Mouse (Mus musculus) hindbrain, embryonic 15.5 days (tissue): ENCODE measurements around the gene Gm7697. TPM values are rescaled to one million over a fixed set of nuclear protein-coding genes. Genes with fewer than 3 reads are reported as not detected.
A peak's percentile ranks its signal among the peaks of the same experiment; 100 is the strongest.
"Not testable (repeated sequence)": the region's sequence is repeated elsewhere in the genome, so short reads cannot be mapped to it uniquely, and the experiment has no call there.

ENCODE experiments used
- ATAC-seq: fragments of 200-750 bp; cut with Nextera tagmentation; 2 replicates; pipeline ENCODE4 v1.8.0; 2017; ENCODE audit warnings: low read depth, moderate number of reproducible peaks, moderate TSS enrichment; ENCODE audit not compliant: low FRiP score
- H3K27ac ChIP-seq: fragments of 300-500 bp; sonication (generic); replicated peaks from 2 replicates; pipeline ENCODE4 v1.5.1; 2015; ENCODE audit warnings: mild to moderate bottlenecking, inconsistent platforms
- H3K27me3 ChIP-seq: fragments of 300-500 bp; sonication (generic); 2 replicates; pipeline ENCODE4 v1.6.1; 2015; ENCODE audit warnings: control low read depth, inconsistent platforms
- H3K36me3 ChIP-seq: fragments of 300-500 bp; sonication (generic); 2 replicates; pipeline ENCODE4 v1.6.1; 2015; ENCODE audit warnings: control low read depth, inconsistent platforms
- H3K4me1 ChIP-seq: fragments of 300-500 bp; sonication (generic); replicated peaks from 2 replicates; pipeline ENCODE4 v1.6.1; 2015; ENCODE audit warnings: control low read depth, inconsistent platforms
- H3K4me2 ChIP-seq: fragments of 300-500 bp; sonication (generic); 2 replicates; pipeline ENCODE4 v1.6.1; 2015; ENCODE audit warnings: moderate library complexity, mild to moderate bottlenecking, inconsistent platforms
- H3K4me3 ChIP-seq: fragments of 300-500 bp; sonication (generic); 2 replicates; pipeline ENCODE4 v1.5.1; 2015; ENCODE audit warnings: mild to moderate bottlenecking, inconsistent platforms
- H3K9ac ChIP-seq: fragments of 300-500 bp; sonication (generic); 2 replicates; pipeline ENCODE4 v1.6.1; 2015; ENCODE audit warnings: inconsistent platforms
- H3K9me3 ChIP-seq: fragments of 300-500 bp; sonication (generic); 2 replicates; pipeline ENCODE4 v1.6.1; 2016; ENCODE audit warnings: control low read depth, inconsistent platforms
- WGBS: fragments of 180-500 bp; shearing (Covaris S2); methylation state at CpG from one replicate; pipeline ENCODE4 v1.1.7; 2015; 5-methylcytosine and 5-hydroxymethylcytosine counted together
- polyA plus RNA-seq: library from polyadenylated mRNA; unstranded; fragments of >200 nt; fragmentation: Nextera tagmentation; extraction: Ambion mirVana; gene quantifications from 2 replicates; pipeline ENCODE4 v1.2.1, GENCODE M21; 2015

The Gm7697 gene
- polyA plus RNA-seq: not detected in 2 replicates

DNA sequence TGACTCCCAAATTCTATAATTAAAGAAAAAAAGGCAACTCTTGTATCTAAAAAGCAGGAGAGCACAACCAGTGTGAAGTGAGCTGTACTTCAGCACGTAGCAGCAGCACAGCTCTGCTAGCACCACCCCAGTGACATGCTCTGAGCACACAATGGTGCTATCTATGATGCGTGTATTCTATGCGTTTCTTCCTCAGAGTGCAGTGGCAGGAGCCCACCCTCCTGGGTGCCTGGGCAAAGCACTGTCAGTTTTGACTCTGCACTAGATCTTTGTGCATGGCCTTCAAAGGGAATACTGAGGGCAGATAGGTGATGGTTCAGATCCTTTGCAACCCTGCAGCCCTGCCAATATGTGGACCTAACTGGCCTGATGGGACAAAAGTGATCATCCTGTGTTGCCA lies at the start of gene Gm7697:
Gene Gm7697, minus strand, starts transcription at position 101 of the 400 bp plus-strand sequence.
- not testable (repeated sequence) for H3K4me3 ChIP-seq, H3K9ac ChIP-seq, H3K27ac ChIP-seq, H3K4me2 ChIP-seq, ATAC-seq, H3K4me1 ChIP-seq, H3K9me3 ChIP-seq, H3K27me3 ChIP-seq, H3K36me3 ChIP-seq
- 93% methylated on average over 3 of the region's 3 CpGs for WGBS

DNA sequence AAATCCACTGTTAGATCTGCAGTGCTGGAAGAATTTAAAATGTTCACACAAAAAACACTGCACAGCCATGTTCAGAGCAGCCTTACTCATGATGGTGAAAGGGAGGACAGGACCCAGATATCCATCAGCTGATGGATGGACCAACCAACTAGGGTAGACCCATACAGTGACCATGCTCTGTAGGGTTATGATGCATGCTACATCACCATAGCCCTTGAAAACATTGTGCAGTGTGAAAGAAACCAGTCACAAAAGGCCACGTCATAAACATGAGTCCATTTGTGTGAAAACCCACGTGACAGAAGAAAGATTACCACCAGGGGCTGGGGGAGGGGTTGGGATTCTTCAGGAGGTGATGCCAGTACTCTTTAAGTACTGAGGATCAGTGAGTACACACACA lies 28.5 kb upstream of the Gm7697 start:
- not testable (repeated sequence) for H3K27me3 ChIP-seq, H3K9ac ChIP-seq, H3K4me3 ChIP-seq, H3K9me3 ChIP-seq, ATAC-seq, H3K36me3 ChIP-seq, H3K4me2 ChIP-seq, H3K4me1 ChIP-seq, H3K27ac ChIP-seq
- 45% methylated on average over 2 of the region's 2 CpGs for WGBS

DNA sequence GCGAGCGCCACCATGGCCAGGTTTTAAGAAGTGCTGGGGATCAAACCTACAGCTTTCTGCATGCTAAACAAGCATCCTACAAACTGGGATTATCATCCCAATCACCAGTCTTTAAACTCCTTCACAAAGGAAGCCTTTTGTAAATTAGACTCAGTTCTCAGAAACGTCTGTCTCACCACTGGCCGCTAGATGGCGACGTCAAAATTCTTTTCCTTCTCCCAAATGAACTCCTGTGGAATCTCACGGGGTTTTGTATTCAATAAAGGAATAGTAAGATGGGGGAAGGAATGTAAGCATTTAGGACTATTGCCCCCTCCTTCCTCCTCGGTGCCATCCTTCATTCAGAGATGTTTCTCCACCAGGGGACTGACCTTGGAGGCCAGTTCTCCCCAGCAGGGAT lies 26.8 kb upstream of the Gm7697 start:
- not testable (repeated sequence) for ATAC-seq, H3K9me3 ChIP-seq, H3K27ac ChIP-seq, H3K9ac ChIP-seq, H3K36me3 ChIP-seq, H3K4me2 ChIP-seq, H3K27me3 ChIP-seq, H3K4me1 ChIP-seq, H3K4me3 ChIP-seq
- 9% methylated on average over 8 of the region's 8 CpGs for WGBS

DNA sequence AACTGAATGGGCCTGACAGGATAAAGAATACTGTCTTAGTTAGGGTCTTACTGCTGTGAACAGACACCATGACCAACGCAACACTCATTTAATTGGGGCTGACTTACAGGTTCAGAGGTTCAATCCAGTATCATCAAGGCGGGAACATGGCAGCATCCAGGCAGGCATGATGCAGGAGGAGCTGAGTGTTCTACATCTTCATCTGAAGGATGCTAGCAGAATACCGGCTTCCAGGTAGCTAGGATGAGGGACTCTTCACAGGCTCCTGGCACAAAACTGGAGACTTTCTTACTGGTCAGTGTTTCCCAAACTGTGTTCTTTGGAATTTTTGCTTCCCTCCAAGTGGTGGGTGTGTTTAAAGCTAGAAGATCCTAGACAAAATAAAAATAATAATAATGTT lies 25.3 kb upstream of the Gm7697 start:
- H3K27ac ChIP-seq: not testable (repeated sequence)

DNA sequence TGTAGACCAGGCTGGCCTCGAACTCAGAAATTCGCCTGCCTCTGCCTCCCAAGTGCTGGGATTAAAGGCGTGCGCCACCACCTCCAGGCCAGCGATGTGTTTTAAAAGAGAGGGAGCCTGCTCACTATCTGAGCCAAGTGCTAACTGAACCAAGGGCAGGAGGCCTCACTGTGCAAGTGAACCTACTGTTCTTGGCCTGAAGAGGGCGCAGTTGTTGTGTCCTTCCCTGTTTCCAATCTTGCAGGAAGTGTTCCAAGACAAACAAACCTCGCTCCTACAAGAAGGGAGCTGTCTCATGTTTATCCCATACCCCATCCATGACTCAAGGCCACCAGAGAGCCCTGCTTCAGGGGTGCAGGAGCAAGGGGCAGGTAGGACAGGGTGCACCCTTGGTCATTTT lies 24.4 kb upstream of the Gm7697 start:
- not testable (repeated sequence) for H3K27ac ChIP-seq, H3K36me3 ChIP-seq, H3K9ac ChIP-seq, H3K9me3 ChIP-seq, H3K4me3 ChIP-seq, H3K4me1 ChIP-seq, H3K27me3 ChIP-seq, H3K4me2 ChIP-seq, ATAC-seq
- 72% methylated on average over 7 of the region's 7 CpGs for WGBS

More for the DNA sequence above, 25.3 kb upstream of the Gm7697 start:
- WGBS: 97% methylated on average over 3 of the region's 3 CpGs
- H3K9ac ChIP-seq, H3K9me3 ChIP-seq, H3K36me3 ChIP-seq, H3K27me3 ChIP-seq, H3K4me1 ChIP-seq, H3K4me3 ChIP-seq, H3K4me2 ChIP-seq, ATAC-seq: not testable (repeated sequence)

DNA sequence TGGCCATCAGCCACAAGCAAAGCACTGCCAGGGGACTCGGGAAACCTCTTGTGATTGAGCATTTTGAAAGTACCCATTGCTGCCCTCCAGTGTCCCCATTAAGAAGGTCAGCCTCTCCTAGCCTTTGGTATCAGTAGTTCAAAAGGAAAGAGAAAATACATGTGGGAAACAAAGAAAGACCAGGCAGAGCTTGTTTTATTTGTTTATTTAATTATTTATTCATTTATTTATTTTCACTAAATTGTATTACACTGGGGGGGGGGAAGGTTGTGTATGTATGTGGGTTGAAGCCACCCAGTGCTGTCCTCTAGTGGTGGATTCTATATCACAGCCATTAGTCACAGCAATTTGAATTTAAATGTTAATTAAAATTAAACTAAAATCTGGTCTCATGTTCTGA lies 22.2 kb upstream of the Gm7697 start:
- ATAC-seq, H3K4me2 ChIP-seq, H3K4me3 ChIP-seq, H3K27me3 ChIP-seq, H3K4me1 ChIP-seq, H3K9me3 ChIP-seq, H3K36me3 ChIP-seq, H3K27ac ChIP-seq, H3K9ac ChIP-seq: not testable (repeated sequence)
- WGBS: 44% methylated on average over 1 of the region's 1 CpGs

DNA sequence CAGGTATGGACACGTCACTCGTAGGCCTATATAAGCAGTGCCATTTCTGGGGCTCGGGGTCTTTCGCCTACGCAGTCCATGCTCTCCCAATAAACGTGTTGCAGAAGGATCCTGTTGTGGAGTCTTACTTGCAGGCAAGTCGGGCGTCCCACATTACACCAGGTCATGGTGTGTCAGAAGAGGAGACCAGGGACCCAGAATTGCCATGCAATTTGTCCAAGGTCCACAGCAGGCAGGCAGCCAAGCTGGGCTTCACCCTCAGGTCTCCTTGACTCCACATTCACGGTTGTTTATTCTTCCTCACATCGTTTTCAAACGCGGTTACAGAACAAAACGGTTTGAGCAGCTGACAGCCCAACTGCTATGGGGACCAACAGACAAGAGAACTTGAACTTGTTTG lies 21.7 kb upstream of the Gm7697 start:
- H3K9ac ChIP-seq, H3K36me3 ChIP-seq, ATAC-seq, H3K4me2 ChIP-seq, H3K9me3 ChIP-seq, H3K4me1 ChIP-seq, H3K4me3 ChIP-seq, H3K27ac ChIP-seq, H3K27me3 ChIP-seq: not testable (repeated sequence)
- 85% methylated on average over 13 of the region's 13 CpGs for WGBS

DNA sequence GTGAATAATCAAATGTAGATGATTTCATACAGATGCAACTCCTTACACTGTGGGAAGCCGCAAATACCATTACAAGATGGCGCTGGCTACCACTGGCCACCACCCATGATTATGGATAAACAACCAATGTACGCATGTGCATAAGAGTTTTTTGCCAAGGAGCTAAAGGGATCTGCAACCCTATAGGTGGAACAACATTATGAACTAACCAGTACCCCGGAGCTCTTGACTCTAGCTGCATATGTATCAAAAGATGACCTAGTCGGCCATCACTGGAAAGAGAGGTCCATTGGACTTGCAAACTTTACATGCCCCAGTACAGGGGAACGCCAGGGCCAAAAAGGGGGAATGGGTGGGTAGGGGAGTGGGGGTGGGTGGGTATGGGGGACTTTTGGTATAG lies 21.2 kb upstream of the Gm7697 start:
- not testable (repeated sequence) for H3K4me3 ChIP-seq, H3K9ac ChIP-seq, H3K36me3 ChIP-seq, H3K4me1 ChIP-seq, H3K9me3 ChIP-seq, H3K27ac ChIP-seq, H3K27me3 ChIP-seq, H3K4me2 ChIP-seq
- ATAC-seq: peak; percentile 73
- WGBS: 94% methylated on average over 6 of the region's 6 CpGs

DNA sequence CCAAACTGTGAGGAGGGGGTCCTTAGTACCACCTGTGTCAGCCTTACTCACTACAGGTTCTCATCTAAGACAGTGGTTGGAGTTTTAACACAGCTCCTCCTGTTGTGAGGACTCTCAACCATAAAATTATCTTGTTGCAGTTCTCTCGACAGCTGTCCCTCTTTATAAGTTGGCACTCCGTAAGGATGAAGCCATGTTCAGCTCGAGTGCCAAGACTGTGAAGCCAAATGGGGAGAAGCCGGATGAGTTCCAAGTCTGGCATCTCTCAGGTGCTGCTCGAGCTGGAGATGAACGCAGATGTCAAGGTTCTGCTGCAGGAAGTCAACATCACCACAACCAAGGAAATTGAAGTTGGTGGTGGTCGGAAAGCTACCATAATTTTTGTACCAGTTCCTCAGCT lies 18.0 kb upstream of the Gm7697 start:
- H3K4me1 ChIP-seq, H3K9me3 ChIP-seq, H3K4me2 ChIP-seq, H3K27me3 ChIP-seq, H3K4me3 ChIP-seq, H3K36me3 ChIP-seq, ATAC-seq, H3K9ac ChIP-seq, H3K27ac ChIP-seq: not testable (repeated sequence)
- 84% methylated on average over 7 of the region's 7 CpGs for WGBS

DNA sequence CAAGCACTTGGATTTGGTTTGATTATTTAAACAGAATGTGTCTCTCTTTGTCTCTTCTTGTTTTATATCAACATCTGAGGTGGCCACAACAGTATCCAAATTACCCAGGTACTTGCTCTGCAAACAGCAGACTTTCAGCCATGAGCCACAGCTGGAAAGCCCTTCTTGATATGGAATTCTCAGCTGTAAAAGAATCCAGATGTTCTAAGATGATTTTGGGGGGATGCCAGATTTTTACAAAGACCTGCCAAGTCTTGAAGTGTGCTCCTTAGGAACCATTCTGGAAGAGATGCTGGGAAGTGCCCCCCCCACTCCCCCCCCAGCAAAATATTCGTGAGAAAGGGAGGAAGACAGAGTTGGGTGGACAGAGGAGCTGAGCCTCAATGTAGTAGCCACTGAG lies 17.6 kb upstream of the Gm7697 start:
- not testable (repeated sequence) for H3K4me2 ChIP-seq, H3K4me1 ChIP-seq, H3K4me3 ChIP-seq, ATAC-seq, H3K9ac ChIP-seq, H3K27me3 ChIP-seq, H3K36me3 ChIP-seq, H3K9me3 ChIP-seq, H3K27ac ChIP-seq
- WGBS: 41% methylated on average over 1 of the region's 1 CpGs

DNA sequence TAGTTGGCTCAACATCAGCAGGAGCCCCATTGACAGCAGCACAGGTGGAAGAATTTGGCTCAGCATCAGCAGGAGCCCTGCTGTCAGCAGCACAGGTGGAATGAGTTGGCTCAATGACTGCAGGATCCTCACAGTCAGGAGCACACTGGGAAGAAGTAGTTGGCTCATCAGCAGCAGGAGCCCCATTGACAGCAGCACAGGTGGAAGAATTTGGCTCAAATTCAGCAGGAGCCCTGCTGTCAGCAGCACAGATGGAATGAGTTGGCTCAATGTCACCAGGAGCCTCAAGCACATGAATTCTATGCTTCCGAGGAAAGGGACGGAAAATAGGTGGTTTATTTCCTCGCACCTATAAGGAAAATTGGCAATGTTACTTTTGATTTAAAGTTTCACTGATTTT lies 47.8 kb downstream of the Gm7697 start:
- not testable (repeated sequence) for H3K27ac ChIP-seq, H3K9me3 ChIP-seq, H3K4me3 ChIP-seq, H3K4me1 ChIP-seq, ATAC-seq, H3K36me3 ChIP-seq, H3K4me2 ChIP-seq, H3K27me3 ChIP-seq, H3K9ac ChIP-seq
- WGBS: 72% methylated on average over 3 of the region's 3 CpGs

DNA sequence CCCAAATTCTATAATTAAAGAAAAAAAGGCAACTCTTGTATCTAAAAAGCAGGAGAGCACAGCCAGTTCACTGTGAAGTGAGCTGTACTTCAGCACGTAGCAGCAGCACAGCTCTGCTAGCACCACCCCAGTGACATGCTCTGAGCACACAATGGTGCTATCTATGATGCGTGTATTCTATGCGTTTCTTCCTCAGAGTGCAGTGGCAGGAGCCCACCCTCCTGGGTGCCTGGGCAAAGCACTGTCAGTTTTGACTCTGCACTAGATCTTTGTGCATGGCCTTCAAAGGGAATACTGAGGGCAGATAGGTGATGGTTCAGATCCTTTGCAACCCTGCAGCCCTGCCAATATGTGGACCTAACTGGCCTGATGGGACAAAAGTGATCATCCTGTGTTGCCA lies 69.3 kb downstream of the Gm7697 start, which contains the start of gene Gm9495:
Gene Gm9495, minus strand, starts transcription at position 101 of the 400 bp plus-strand sequence.
- H3K36me3 ChIP-seq, H3K27me3 ChIP-seq, H3K4me3 ChIP-seq, ATAC-seq, H3K9me3 ChIP-seq, H3K4me2 ChIP-seq, H3K27ac ChIP-seq, H3K4me1 ChIP-seq, H3K9ac ChIP-seq: not testable (repeated sequence)
- 94% methylated on average over 3 of the region's 3 CpGs for whole genome bisulfite sequencing
